Mouse (Mus musculus) heart, embryonic 12.5 days (tissue): ENCODE results near the gene Nucks1. TPM values are rescaled to one million over a fixed set of nuclear protein-coding genes. Genes with fewer than 3 reads are reported as not detected.

Experiments used
- ATAC-seq: fragments of 200-750 bp; cut with Nextera tagmentation; 2 replicates; pipeline ENCODE4 v1.8.0; 2017; ENCODE audit warnings: moderate TSS enrichment, moderate library complexity; ENCODE audit not compliant: insufficient number of reproducible peaks, low FRiP score
- H3K27ac ChIP-seq: fragments of 300-500 bp; sonication (generic); 2 replicates; pipeline ENCODE4 v1.5.1; 2016; ENCODE audit warnings: mild to moderate bottlenecking, moderate library complexity; ENCODE audit not compliant: poor library complexity, severe bottlenecking
- H3K27me3 ChIP-seq: fragments of 300-500 bp; sonication (generic); replicated peaks from 2 replicates; pipeline ENCODE4 v1.6.1; 2016; ENCODE audit warnings: mild to moderate bottlenecking, moderate library complexity
- H3K36me3 ChIP-seq: fragments of 300-500 bp; sonication (generic); 2 replicates; pipeline ENCODE4 v1.6.1; 2016; ENCODE audit warnings: mild to moderate bottlenecking, moderate library complexity
- H3K4me1 ChIP-seq: fragments of 300-500 bp; sonication (generic); replicated peaks from 2 replicates; pipeline ENCODE4 v1.6.1; 2016; ENCODE audit warnings: mild to moderate bottlenecking
- H3K4me2 ChIP-seq: fragments of 300-500 bp; sonication (generic); 2 replicates; pipeline ENCODE4 v1.6.1; 2016; ENCODE audit warnings: mild to moderate bottlenecking, moderate library complexity
- H3K4me3 ChIP-seq: fragments of 300-500 bp; sonication (generic); 2 replicates; pipeline ENCODE4 v1.5.1; 2016; ENCODE audit warnings: mild to moderate bottlenecking
- H3K9ac ChIP-seq: fragments of 300-500 bp; sonication (generic); 2 replicates; pipeline ENCODE4 v1.6.1; 2016; ENCODE audit warnings: mild to moderate bottlenecking, moderate library complexity
- H3K9me3 ChIP-seq: fragments of 300-500 bp; sonication (generic); replicated peaks from 2 replicates; pipeline ENCODE4 v1.6.1; 2016; ENCODE audit warnings: mild to moderate bottlenecking, moderate library complexity
- WGBS: fragments of 180-500 bp; shearing (Covaris S2); methylation state at CpG from one replicate; pipeline ENCODE4 v1.1.7; 2016; 5-methylcytosine and 5-hydroxymethylcytosine counted together
- polyA plus RNA-seq: library from polyadenylated mRNA; unstranded; fragments of >200 nt; fragmentation: Nextera tagmentation; extraction: Ambion mirVana; gene quantifications from 2 replicates; pipeline ENCODE4 v1.2.1, GENCODE M21; 2016

The Nucks1 gene
- polyA plus RNA-seq, 1 experiment from 2014 or later = 72.9 TPM

DNA sequence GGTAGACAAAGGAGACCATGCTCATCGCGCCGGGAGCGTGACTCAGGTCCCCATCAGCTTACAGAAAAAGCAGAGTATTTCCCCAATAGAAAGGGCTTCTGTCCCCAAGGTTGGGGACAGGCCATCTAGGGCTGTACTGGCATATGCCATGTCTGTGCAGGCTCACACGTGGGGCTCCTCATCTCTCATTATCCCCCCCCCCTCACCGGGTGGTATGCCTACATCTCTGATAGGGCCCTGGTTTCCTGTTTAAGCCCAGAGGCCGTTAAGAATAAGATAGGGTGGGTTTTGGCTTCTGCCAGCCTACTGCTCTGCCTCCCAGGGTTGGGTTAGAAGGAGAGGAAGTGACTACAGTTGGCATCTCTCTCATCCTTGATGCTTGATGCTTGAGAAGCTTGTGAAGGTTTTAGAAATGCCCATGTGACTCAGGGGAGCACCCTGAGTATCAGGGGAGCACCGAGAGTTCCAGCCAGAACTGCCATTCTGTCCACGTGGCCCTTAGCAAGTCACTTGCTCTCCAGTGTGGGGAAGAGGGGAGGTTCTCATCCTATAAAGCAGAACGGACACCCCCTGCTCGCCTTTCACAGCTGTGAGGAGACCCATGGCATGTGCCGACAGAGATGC lies 44.0 kb downstream of the Nucks1 start:
- Histone ChIP-seq H3K36me3 (no peaks in the 10 kb centered on the region), H3K27ac (no peak overlapping the region), H3K27me3 (peaks cover 34% of the 10 kb centered on the region), H3K9ac (no peak overlapping the region), H3K4me3 (no peak overlapping the region), H3K4me2 (no peak overlapping the region), H3K4me1 (peaks cover 25% of the 10 kb centered on the region), H3K9me3 (no peaks in the 10 kb centered on the region)
- 70% methylated on average over 12 of the region's 12 CpGs for WGBS
- no peak for ATAC-seq

DNA sequence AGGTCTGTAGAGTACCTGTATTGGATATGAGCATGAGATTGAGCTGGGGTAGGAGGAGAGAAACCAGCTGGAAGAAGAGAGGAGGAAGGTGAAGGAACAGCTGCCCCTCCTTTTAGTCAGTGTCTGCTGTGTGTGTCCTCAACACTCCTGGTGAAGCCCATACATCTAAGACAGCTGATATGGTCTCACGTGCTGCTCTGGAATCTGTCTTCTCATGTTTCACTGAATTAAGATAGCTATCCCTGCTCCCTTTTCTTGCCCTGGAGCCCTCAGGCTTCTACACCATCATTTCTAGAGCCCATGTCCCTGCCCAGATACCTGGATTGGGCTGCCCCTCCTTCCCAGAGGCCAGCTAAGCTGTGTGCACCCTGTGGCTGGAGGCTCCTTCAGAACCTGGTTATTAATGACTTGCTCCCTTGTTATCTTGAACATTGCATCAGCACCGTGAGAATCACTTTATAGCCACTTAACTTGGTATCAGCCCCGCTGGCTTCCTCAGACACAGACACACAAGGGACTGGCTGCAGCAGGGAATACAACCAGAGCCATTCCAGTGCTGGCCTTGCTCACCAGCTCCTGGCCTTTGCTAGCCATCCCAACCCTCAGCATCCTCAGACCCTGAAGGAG lies 44.9 kb downstream of the Nucks1 start:
- 0 out of 2 replicates have a peak overlapping the region, but pooled peaks have one; percentile 4 for H3K9ac ChIP-seq
- H3K36me3 ChIP-seq = no peaks in the 10 kb centered on the region
- H3K27ac ChIP-seq = no peak overlapping the region

DNA sequence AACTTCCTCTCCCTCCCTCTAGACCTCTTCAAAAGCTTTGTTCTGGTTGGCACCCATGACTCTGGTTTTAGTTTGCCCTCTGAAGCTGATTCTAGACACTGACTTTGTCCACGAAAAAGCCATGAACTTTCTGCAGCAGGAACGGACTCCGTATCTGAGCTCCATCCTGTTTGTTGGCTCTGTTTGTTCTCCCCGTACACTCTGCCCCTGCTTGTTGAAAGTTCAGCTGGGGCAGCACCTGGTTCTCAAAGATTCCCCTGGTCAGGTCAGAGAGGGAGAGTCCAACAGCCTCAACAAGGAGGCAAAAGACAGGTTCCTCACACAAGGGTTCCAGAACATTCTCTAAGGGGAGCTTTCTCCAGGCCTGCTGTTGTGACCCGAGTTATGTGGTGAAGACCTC lies 47.1 kb downstream of the Nucks1 start:
- Histone ChIP-seq H3K9ac (no peak overlapping the region), H3K27ac (no peak overlapping the region), H3K27me3 (peaks cover 64% of the 10 kb centered on the region), H3K9me3 (no peaks in the 10 kb centered on the region), H3K4me1 (peaks cover 19% of the 10 kb centered on the region), H3K36me3 (no peaks in the 10 kb centered on the region), H3K4me2 (no peak overlapping the region), H3K4me3 (no peak overlapping the region)
- WGBS = 72% methylated on average over 5 of the region's 5 CpGs
- ATAC-seq = no peak

More for the DNA sequence above, 44.9 kb downstream of the Nucks1 start:
- H3K27me3 ChIP-seq = peaks cover 43% of the 10 kb centered on the region
- no peak overlapping the region for H3K4me2 ChIP-seq
- ATAC-seq = no peak
- H3K4me1 ChIP-seq = peaks cover 25% of the 10 kb centered on the region
- H3K4me3 ChIP-seq = no peak overlapping the region
- H3K9me3 ChIP-seq = no peaks in the 10 kb centered on the region
- WGBS = 21% methylated on average over 3 of the region's 3 CpGs

DNA sequence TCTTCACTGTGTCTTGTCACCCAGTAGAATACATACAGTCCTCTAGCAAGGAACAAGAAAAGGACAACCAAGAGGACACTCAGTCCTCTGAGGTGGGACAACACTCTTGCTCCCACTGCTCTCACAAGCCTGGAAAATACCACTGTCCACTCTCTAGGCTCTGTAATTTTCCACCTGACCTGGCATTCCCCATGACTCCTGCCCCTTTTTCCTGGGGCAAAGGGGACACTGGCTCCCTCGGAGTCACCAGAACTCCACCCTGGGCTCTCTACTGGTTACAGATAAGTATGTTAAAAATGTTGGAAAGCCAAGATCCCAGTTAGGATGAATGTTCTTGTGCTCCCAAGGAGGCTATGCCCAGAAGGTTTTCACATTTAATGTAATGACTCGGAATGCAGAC lies 50.7 kb downstream of the Nucks1 start:
- H3K27me3 ChIP-seq = peaks cover 79% of the 10 kb centered on the region
- H3K4me1 ChIP-seq = peaks cover 17% of the 10 kb centered on the region
- no peak overlapping the region for H3K4me3 ChIP-seq
- no peak for ATAC-seq
- 58% methylated on average over 2 of the region's 2 CpGs for WGBS
- no peak overlapping the region for H3K27ac ChIP-seq
- H3K9ac ChIP-seq = no peak overlapping the region
- no peaks in the 10 kb centered on the region for H3K9me3 ChIP-seq
- no peak overlapping the region for H3K4me2 ChIP-seq
- no peaks in the 10 kb centered on the region for H3K36me3 ChIP-seq

DNA sequence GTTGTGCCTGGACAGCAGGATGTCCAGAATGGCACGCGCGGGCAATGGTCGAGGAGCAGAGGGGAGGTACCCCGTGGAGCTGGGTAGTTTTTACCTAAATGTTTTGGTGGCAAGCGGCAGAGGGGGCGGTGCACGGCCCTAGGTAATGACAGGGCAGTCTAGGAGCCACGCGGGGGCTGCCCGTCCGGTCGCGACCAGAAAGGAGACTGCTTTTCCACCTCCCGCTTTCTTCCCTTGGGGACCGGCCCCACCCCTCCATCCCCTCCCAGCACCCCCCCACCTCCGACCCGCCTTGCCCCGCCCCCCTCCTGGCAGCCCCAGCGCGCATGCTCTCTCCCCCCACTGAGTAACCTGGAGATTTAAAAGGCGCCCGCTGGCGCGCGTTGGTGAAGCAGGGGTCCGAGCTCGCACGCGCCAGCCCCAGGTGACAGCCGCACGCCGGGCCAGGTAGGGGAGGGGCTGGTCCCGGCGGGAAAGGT lies 52.3 kb downstream of the Nucks1 start, which contains the start of gene Slc45a3:
Gene Slc45a3, plus strand, starts transcription at position 362 of the 479 bp plus-strand sequence.
- H3K4me3 ChIP-seq = peak within 1 kb of the TSS; percentile 83
- ATAC-seq = peak; percentile 53
- H3K9me3 ChIP-seq = no peaks in the 10 kb centered on the region
- H3K36me3 ChIP-seq = no peaks in the 10 kb centered on the region
- peak within 1 kb of the TSS; percentile 100 for H3K4me2 ChIP-seq
- peak within 1 kb of the TSS; percentile 73 for H3K9ac ChIP-seq
- WGBS = 0% methylated on average over 33 of the region's 35 CpGs
- H3K4me1 ChIP-seq = peaks cover 18% of the 10 kb centered on the region
- H3K27ac ChIP-seq = no peak within 1 kb of the TSS
- H3K27me3 ChIP-seq = peaks cover 82% of the 10 kb centered on the region

DNA sequence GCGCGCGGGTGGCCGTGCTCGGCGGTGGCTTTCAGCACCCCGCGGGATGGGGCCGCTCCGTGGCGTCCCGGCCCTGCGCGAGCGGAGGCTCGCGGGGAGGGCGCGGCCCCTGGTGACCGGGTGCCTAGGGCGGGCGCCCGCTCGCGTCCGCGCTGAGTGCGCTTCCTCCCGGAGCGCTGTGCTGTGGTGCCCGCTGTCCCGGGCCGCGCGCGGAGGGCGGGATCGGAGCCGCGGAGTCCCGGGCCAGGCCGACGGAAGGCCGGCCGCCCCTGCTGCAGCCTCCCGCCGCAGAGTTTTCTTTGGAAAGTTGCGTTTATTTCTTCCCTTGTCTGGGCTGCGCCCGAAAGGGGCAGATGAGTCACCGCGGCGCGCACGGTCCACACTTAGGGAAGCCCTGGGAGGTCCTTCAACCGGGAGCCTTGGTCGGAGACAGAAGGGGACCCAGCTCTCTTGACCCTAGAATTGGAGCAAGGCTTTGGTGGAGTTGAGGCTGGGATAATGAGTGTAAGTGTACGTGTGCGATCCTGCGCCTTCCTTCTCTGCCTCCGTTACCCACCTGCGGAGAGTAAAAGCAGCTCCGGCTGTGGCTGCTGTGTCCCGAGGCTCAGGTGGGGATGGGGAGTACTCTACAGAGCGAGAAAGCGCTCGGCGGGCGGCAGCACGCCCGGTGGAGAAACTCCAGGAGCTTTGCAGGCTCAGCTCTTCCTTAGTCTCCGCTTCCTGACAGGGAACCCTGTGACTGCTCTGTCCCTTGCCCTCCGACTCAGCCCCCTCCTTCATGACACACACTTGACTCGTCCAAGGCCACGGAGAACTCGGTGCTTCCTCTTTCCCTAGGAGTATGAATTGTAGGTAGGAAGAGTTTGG lies 53.0 kb downstream of the Nucks1 start:
- Histone ChIP-seq H3K9me3 (no peaks in the 10 kb centered on the region), H3K4me1 (peaks cover 18% of the 10 kb centered on the region), H3K4me2 (peak overlapping the region; percentile 100), H3K36me3 (no peaks in the 10 kb centered on the region), H3K9ac (peak overlapping the region; percentile 73), H3K27ac (no peak overlapping the region), H3K4me3 (peak overlapping the region; percentile 83), H3K27me3 (peaks cover 84% of the 10 kb centered on the region)
- under 1% methylated on average over 75 of the region's 76 CpGs for WGBS
- ATAC-seq = peak; percentile 64

DNA sequence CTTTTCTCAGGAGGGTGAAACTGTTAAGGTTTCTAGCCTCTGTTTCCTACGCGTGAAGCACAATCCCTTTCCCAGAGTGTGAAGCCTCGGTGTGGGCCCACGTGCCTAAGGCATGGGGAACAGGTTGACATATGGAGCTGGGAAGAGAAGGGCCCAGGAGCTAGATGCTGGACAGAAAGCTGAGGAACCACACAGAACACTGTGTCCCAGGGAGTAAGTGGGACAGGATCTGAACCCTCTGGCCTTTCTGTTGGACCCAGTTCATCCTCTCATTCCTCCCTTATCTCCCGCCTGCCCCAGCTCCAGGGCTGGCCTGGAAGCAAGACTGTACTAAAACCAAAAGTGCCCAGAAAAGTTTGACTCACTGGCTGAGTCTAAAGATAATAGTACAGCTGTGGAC lies 53.8 kb downstream of the Nucks1 start:
- H3K4me2 ChIP-seq = peak overlapping the region; percentile 100
- H3K9me3 ChIP-seq = no peaks in the 10 kb centered on the region
- H3K36me3 ChIP-seq = no peaks in the 10 kb centered on the region
- 16% methylated on average over 5 of the region's 5 CpGs for whole genome bisulfite sequencing
- no peak for ATAC-seq
- peaks cover 92% of the 10 kb centered on the region for H3K27me3 ChIP-seq
- H3K27ac ChIP-seq = no peak overlapping the region
- peaks cover 18% of the 10 kb centered on the region for H3K4me1 ChIP-seq
- H3K4me3 ChIP-seq = peak overlapping the region; percentile 83
- 0 out of 2 replicates have a peak overlapping the region, but pooled peaks have one; percentile 73 for H3K9ac ChIP-seq

DNA sequence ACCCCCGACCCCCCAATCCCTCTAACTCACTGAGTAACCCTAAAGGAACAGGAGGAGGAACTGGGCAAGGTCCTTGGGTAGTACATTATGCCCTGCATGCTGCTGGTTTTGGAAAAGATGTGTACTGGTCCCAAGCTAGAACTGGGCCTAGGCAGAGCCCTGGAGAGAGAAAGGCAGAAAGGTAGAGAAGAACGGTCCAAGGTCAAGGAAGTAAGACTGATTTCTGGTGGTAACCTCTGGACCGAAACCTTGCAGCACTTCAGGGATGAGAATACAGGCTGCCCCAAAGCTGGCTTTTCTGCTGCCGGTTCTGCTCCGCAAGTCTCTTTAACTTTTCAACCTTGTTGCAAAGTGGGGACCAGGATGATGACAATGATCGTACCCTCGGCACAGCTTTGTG lies 54.2 kb downstream of the Nucks1 start:
- H3K4me3 ChIP-seq = no peak overlapping the region
- no peak overlapping the region for H3K27ac ChIP-seq
- no peak overlapping the region for H3K9ac ChIP-seq
- peak overlapping the region; percentile 100; the same call in 1 of the 2 replicates for H3K4me2 ChIP-seq
- H3K27me3 ChIP-seq = peaks cover 92% of the 10 kb centered on the region
- H3K9me3 ChIP-seq = no peaks in the 10 kb centered on the region
- ATAC-seq = no peak
- H3K4me1 ChIP-seq = peaks cover 18% of the 10 kb centered on the region
- WGBS = 75% methylated on average over 7 of the region's 7 CpGs
- H3K36me3 ChIP-seq = no peaks in the 10 kb centered on the region

DNA sequence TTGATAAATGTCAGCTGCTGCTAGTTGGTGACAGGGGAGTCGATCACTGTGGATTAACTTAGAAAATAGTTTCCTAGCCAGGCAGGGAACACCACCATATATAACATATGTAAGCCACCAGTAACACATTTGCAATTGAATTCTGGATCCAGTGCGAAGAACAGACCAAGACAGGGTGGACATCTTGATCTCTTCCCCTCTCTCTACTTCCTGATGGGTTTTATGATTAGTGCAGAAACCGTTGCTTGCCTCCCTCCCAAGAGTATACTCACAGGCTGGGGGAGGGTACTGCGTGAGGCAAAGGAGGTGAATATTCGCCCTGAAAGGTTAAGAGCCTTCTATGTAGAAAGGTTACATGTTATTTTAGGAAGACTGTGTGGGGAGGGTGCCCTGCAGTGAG lies 55.5 kb downstream of the Nucks1 start:
- WGBS = 37% methylated on average over 5 of the region's 5 CpGs
- no peak overlapping the region for H3K27ac ChIP-seq
- H3K27me3 ChIP-seq = peaks cover 92% of the 10 kb centered on the region
- H3K9me3 ChIP-seq = no peaks in the 10 kb centered on the region
- no peak overlapping the region for H3K4me3 ChIP-seq
- no peak for ATAC-seq
- H3K9ac ChIP-seq = peak overlapping the region; percentile 8; the same call in 1 of the 2 replicates
- no peaks in the 10 kb centered on the region for H3K36me3 ChIP-seq
- no peak overlapping the region for H3K4me2 ChIP-seq
- peaks cover 26% of the 10 kb centered on the region for H3K4me1 ChIP-seq

DNA sequence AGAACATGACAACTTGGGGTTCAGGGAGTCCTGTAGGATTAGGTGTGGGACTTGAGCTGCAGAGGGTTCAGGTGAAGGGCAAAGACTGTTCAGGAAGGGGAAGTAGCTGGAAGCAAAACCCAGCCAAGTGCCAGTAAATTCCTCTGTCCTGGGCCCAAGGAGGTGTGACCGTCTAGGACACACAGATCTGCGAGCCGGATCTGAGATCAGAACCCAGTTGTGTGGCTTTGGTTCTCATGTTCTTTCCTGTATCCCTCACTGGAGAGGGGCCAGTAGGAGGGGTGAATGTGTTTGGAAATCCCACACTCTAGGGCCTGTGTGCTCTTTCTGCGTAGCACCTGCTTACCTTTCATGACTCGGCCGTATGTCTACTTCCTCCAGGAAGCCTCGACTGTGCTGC lies 57.0 kb downstream of the Nucks1 start:
- H3K4me1 ChIP-seq = peaks cover 41% of the 10 kb centered on the region
- peaks cover 81% of the 10 kb centered on the region for H3K27me3 ChIP-seq
- no peak overlapping the region for H3K4me2 ChIP-seq
- H3K9ac ChIP-seq = no peak overlapping the region
- no peaks in the 10 kb centered on the region for H3K36me3 ChIP-seq
- H3K4me3 ChIP-seq = no peak overlapping the region
- ATAC-seq = no peak
- no peak overlapping the region for H3K27ac ChIP-seq
- 74% methylated on average over 7 of the region's 7 CpGs for WGBS
- H3K9me3 ChIP-seq = no peaks in the 10 kb centered on the region

DNA sequence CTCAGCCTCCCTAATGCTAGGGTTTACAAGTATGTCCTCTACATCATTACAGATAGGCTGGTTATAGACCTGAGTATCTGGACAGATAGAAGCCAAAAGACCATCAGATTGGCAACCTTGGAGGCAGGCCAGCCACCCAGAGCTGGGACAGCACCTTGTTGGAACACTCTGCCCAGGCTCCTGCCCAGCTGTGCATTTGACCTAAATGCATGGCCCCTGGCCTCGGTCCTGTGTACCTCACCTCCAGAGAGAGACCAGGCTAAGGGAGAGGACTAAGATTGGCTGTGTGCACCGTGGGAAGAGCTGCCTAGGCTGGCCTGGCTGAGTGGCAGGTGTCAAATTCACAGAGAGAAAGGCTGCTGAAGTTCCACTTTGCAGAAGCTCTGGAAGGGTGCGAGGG lies 58.2 kb downstream of the Nucks1 start:
- peaks cover 77% of the 10 kb centered on the region for H3K27me3 ChIP-seq
- whole genome bisulfite sequencing = 48% methylated on average over 3 of the region's 3 CpGs

More for the DNA sequence above, 58.2 kb downstream of the Nucks1 start:
- ATAC-seq = no peak
- Histone ChIP-seq H3K4me3 (no peak overlapping the region), H3K9me3 (no peaks in the 10 kb centered on the region), H3K36me3 (no peaks in the 10 kb centered on the region), H3K27ac (no peak overlapping the region), H3K4me2 (no peak overlapping the region), H3K4me1 (peaks cover 48% of the 10 kb centered on the region), H3K9ac (no peak overlapping the region)
